Mouse (Mus musculus): Measurements from ENCODE around the gene Tdrd1.

- TF ChIP-seq CTCF (IDR thresholded peaks at IDR 0.05; ENCODE audit: insufficient read depth, low read length) (peak; percentile 27; the same call in 1 of the 2 replicates), POLR2A (IDR thresholded peaks at IDR 0.05; ENCODE audit: borderline replicate concordance, extremely low read depth, low read depth, low read length) (no peak)
Observed at GRCm38 (mm10) chr19:56808771-56809170, 17.2 kb upstream of the Tdrd1 start.

All from lung, adult 2 months (tissue).